Mouse (Mus musculus) hindbrain, embryonic 14.5 days (tissue): ENCODE data around the gene Maats1. TPM values are rescaled to one million over a fixed set of nuclear protein-coding genes. Genes with fewer than 3 reads are reported as not detected.

Experiments
- ATAC-seq: fragments of 200-750 bp; cut with Nextera tagmentation; 2 replicates; pipeline ENCODE4 v1.8.0; 2017; ENCODE audit warnings: moderate number of reproducible peaks, mild to moderate bottlenecking, moderate TSS enrichment, moderate library complexity; ENCODE audit not compliant: low FRiP score
- DNase-seq: peaks from one replicate; pipeline ENCODE4 v3.0.0-alpha.2; 2015; ENCODE audit warnings: low spot score
- H3K27ac ChIP-seq: fragments of 300-500 bp; sonication (generic); 2 replicates; pipeline ENCODE4 v1.5.1; 2014; ENCODE audit warnings: mild to moderate bottlenecking, moderate library complexity
- H3K27me3 ChIP-seq: fragments of 300-500 bp; sonication (generic); 2 replicates; pipeline ENCODE4 v1.6.1; 2014; ENCODE audit warnings: mild to moderate bottlenecking, low read length, mixed read lengths; ENCODE audit not compliant: control insufficient read depth, insufficient read depth
- H3K36me3 ChIP-seq: fragments of 300-500 bp; sonication (generic); replicated peaks from 2 replicates; pipeline ENCODE4 v1.6.1; 2014; ENCODE audit not compliant: control insufficient read depth, insufficient read depth
- H3K4me1 ChIP-seq: fragments of 300-500 bp; sonication (generic); replicated peaks from 2 replicates; pipeline ENCODE4 v1.6.1; 2014; ENCODE audit warnings: antibody characterized with exemption, low read length, mixed read lengths; ENCODE audit not compliant: control insufficient read depth, insufficient read depth
- H3K4me2 ChIP-seq: fragments of 300-500 bp; sonication (generic); replicated peaks from 2 replicates; pipeline ENCODE4 v1.6.1; 2014; ENCODE audit warnings: mild to moderate bottlenecking, moderate library complexity
- H3K4me3 ChIP-seq: fragments of 300-500 bp; sonication (generic); replicated peaks from 2 replicates; pipeline ENCODE4 v1.5.1; 2014; ENCODE audit warnings: mild to moderate bottlenecking, low read length
- H3K9ac ChIP-seq: fragments of 300-500 bp; sonication (generic); 2 replicates; pipeline ENCODE4 v1.6.1; 2014
- H3K9me3 ChIP-seq: fragments of 300-500 bp; sonication (generic); 2 replicates; pipeline ENCODE4 v1.6.1; 2016; ENCODE audit warnings: low read length; ENCODE audit not compliant: control insufficient read depth
- WGBS: fragments of 180-500 bp; shearing (Covaris S2); extraction: QIAGEN DNeasy Blood & Tissue Kit; methylation state at CpG from one replicate; pipeline ENCODE4 v1.1.7; 2014; 5-methylcytosine and 5-hydroxymethylcytosine counted together
- polyA plus RNA-seq: library from polyadenylated mRNA; unstranded; fragments of >200 nt; fragmentation: Nextera tagmentation; extraction: Ambion mirVana; gene quantifications from 2 replicates; pipeline ENCODE4 v1.2.1, GENCODE M21; 2014

Maats1 gene
- polyA plus RNA-seq, 1 experiment from 2014 or later = 1.5 TPM

GRCm38 (mm10) chr16:38373439-38373838, 31.5 kb upstream of the Maats1 start:
- H3K9ac ChIP-seq = no peak overlapping the region
- H3K4me2 ChIP-seq = no peak overlapping the region
- no peak overlapping the region for H3K27ac ChIP-seq

GRCm38 (mm10) chr16:38372876-38373275, 30.9 kb upstream of the Maats1 start:
- DNase-seq (no peak), ATAC-seq (no peak)
- Histone ChIP-seq H3K9ac (no peak overlapping the region), H3K4me3 (no peak overlapping the region), H3K9me3 (no peaks in the 10 kb centered on the region), H3K27me3 (no peaks in the 10 kb centered on the region), H3K4me2 (no peak overlapping the region), H3K27ac (no peak overlapping the region), H3K36me3 (no peaks in the 10 kb centered on the region), H3K4me1 (no peaks in the 10 kb centered on the region)
- 93% methylated on average over 4 of the region's 4 CpGs for WGBS

More at GRCm38 (mm10) chr16:38373439-38373838, 31.5 kb upstream of the Maats1 start:
- DNase-seq = no peak
- Histone ChIP-seq H3K4me3 (no peak overlapping the region), H3K4me1 (no peaks in the 10 kb centered on the region), H3K9me3 (no peaks in the 10 kb centered on the region), H3K36me3 (no peaks in the 10 kb centered on the region), H3K27me3 (no peaks in the 10 kb centered on the region)
- 81% methylated on average over 10 of the region's 10 CpGs for WGBS
- no peak for ATAC-seq

DNA sequence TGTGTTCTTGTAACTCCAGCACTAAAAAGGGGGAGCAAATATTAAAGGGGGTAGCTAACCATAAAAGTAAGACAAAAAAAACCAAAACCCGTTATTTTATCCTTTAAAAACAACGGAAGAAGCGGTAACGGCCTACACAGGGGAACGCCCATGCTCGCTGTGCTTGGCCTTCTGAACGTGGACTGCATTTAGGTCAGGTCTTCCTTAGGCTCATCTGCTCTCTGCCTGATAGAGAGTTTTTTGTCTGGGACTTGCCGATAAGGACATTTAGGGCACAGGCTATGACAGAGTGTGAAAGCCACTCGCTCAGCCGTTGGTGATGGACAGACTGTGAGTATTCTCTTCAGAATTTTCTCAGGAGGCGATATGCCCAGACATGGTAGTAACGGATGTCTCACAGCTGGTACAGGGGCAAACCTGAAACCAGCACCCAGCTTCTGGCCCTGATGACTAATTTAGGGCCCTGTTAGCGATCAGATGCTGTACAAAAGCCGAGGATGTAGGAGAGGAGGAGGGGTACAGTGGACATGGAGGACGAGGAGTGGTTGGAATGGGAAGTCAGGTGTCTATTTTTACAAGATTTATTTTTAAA, 29.9 kb upstream of the Maats1 start:
- Histone ChIP-seq H3K4me3 (no peak overlapping the region), H3K9me3 (no peaks in the 10 kb centered on the region), H3K27me3 (no peaks in the 10 kb centered on the region), H3K27ac (no peak overlapping the region), H3K4me1 (no peaks in the 10 kb centered on the region), H3K4me2 (no peak overlapping the region), H3K9ac (no peak overlapping the region), H3K36me3 (no peaks in the 10 kb centered on the region)
- DNase-seq = no peak
- WGBS = 87% methylated on average over 15 of the region's 15 CpGs
- ATAC-seq = no peak

DNA sequence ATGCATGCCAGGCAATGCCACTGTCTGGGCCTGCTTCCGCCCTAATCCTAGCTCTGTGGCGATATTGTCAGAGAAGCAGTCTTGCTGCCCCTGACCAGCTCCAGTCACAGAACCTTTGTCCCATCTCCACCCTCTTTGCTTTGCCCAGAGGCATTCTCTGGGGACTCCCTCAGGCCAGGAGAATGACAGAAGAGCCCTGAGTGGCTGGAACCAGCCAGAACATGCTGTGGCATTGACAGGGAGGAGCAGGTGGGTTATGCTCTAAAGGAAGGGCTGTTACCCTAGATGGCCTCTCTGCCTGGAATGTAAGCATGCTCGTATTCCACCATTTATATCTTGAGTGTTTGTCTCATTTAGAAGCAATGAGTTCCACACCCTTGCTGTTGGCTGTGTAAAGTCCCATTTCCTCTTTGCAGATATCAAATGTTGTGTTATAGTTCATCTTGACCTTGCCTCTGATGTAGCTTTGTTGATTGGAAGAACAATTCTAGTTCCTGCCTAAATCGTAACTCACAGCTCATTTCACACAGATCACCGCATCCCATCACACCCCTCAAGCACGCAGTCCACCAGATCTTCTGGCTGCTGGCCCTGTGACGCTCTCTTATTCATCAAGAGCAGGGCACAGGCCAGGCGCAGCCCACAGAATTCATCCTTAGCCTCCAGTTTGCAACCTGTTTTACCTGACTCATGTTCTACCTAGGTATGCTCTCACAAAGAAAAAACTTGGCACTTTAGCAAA, 28.9 kb upstream of the Maats1 start:
- no peak for ATAC-seq
- Histone ChIP-seq H3K27me3 (no peaks in the 10 kb centered on the region), H3K9me3 (no peaks in the 10 kb centered on the region), H3K27ac (no peak overlapping the region), H3K4me3 (no peak overlapping the region), H3K4me1 (no peaks in the 10 kb centered on the region), H3K4me2 (no peak overlapping the region), H3K36me3 (no peaks in the 10 kb centered on the region), H3K9ac (no peak overlapping the region)
- DNase-seq = no peak
- WGBS = 87% methylated on average over 8 of the region's 8 CpGs

DNA sequence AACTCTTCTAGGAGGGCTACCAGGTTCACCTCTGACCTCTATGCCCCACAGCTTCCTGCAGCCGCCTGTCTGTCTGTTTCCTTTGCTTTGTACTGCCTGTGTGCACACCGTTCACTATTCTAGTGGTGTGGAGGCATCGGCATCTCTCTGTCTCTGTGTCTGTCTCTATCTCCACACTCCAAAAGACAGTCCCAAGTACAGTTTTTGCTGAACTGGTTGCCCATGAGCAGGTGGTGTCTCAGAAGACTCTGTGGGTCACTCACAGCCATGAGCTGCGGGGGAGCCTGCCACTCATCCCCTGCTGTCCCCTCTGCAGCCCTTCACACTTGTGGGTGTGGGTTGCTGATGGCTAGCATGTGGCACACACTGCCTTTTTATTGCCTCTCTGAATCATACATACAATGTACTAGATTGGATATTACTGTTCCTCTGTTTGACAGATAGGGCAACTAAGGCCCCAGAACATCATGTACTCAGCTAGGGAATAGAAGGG, 28.1 kb upstream of the Maats1 start:
- Histone ChIP-seq H3K36me3 (no peaks in the 10 kb centered on the region), H3K4me2 (no peak overlapping the region), H3K9me3 (no peaks in the 10 kb centered on the region), H3K9ac (no peak overlapping the region), H3K4me1 (no peaks in the 10 kb centered on the region), H3K27ac (no peak overlapping the region), H3K27me3 (no peaks in the 10 kb centered on the region), H3K4me3 (no peak overlapping the region)
- no peak for DNase-seq
- no peak for ATAC-seq
- 80% methylated on average over 4 of the region's 4 CpGs for WGBS

DNA sequence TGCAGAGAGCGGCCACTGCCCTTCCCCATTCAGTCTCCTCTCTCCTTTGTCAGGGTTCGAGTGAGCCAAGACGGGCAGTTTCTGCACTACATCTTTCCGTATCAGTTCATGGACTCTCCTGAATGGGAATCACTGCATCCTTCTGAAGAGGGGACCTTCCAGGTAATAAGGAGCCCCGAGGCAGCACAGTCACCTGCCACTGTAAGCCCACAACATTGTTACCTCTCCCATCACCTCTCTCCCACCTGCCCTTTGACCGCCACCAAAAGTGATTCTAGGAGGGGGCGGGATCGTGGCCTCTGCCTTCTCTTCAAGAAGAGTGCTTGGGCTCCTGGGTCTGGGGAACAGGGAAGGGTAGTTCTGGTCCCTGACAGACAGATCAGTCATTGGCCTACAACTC, 27.5 kb upstream of the Maats1 start:
- ATAC-seq = no peak
- Histone ChIP-seq H3K27me3 (no peaks in the 10 kb centered on the region), H3K27ac (no peak overlapping the region), H3K9me3 (no peaks in the 10 kb centered on the region), H3K36me3 (no peaks in the 10 kb centered on the region), H3K4me1 (no peaks in the 10 kb centered on the region), H3K4me2 (no peak overlapping the region), H3K4me3 (no peak overlapping the region), H3K9ac (no peak overlapping the region)
- 90% methylated on average over 8 of the region's 8 CpGs for WGBS
- DNase-seq = no peak

GRCm38 (mm10) chr16:38369000-38369399, 27.1 kb upstream of the Maats1 start:
- DNase-seq = no peak
- H3K27me3 ChIP-seq = no peaks in the 10 kb centered on the region
- no peaks in the 10 kb centered on the region for H3K4me1 ChIP-seq
- no peak overlapping the region for H3K4me2 ChIP-seq
- WGBS = 91% methylated on average over 7 of the region's 7 CpGs
- no peaks in the 10 kb centered on the region for H3K9me3 ChIP-seq
- H3K4me3 ChIP-seq = no peak overlapping the region
- H3K9ac ChIP-seq = no peak overlapping the region
- H3K36me3 ChIP-seq = no peaks in the 10 kb centered on the region
- no peak overlapping the region for H3K27ac ChIP-seq
- ATAC-seq = no peak

- no peak for DNase-seq
- Histone ChIP-seq H3K27me3 (no peaks in the 10 kb centered on the region), H3K36me3 (no peaks in the 10 kb centered on the region), H3K9ac (no peak overlapping the region), H3K4me3 (no peak overlapping the region), H3K4me2 (no peak overlapping the region), H3K9me3 (no peaks in the 10 kb centered on the region), H3K27ac (no peak overlapping the region), H3K4me1 (no peaks in the 10 kb centered on the region)
- WGBS = 58% methylated on average over 10 of the region's 10 CpGs
- no peak for ATAC-seq
Observed at GRCm38 (mm10) chr16:38368336-38368735, 26.4 kb upstream of the Maats1 start.

DNA sequence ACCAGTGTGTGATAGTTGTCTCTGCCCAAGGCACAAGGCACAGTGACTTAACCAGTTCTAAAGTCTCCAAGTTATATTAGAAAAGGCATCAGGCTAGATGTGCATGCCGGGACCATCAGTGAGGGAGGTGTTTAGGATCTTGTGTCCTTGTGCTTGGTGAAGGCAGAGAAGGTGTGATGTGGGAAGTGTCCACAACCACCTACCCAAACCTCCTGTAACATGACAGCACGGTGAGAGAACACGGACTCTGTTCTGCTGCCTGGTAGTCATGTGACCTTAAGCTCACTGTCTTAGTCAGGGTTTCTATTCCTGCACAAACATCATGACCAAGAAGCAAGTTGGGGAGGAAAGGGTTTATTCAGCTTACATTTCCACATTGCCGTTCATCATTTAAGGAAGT, 24.3 kb upstream of the Maats1 start:
- no peak for DNase-seq
- no peak overlapping the region for H3K9ac ChIP-seq
- no peaks in the 10 kb centered on the region for H3K9me3 ChIP-seq
- no peak overlapping the region for H3K4me2 ChIP-seq
- ATAC-seq = no peak
- H3K4me1 ChIP-seq = no peaks in the 10 kb centered on the region
- no peaks in the 10 kb centered on the region for H3K36me3 ChIP-seq
- no peak overlapping the region for H3K27ac ChIP-seq
- 86% methylated on average over 4 of the region's 4 CpGs for WGBS
- H3K4me3 ChIP-seq = no peak overlapping the region
- H3K27me3 ChIP-seq = no peaks in the 10 kb centered on the region
